Mouse (Mus musculus) midbrain, embryonic 12.5 days (tissue): Measurements from ENCODE around the gene Ccdc169. TPM values are rescaled to one million over a fixed set of nuclear protein-coding genes. Genes with fewer than 3 reads are reported as not detected.
"Not testable (repeated sequence)": the region's sequence is repeated elsewhere in the genome, so short reads cannot be mapped to it uniquely, and the experiment has no call there.

Source experiments
- ATAC-seq: fragments of 200-750 bp; cut with Nextera tagmentation; 2 replicates; pipeline ENCODE4 v1.8.0; 2017; ENCODE audit warnings: low read depth, moderate TSS enrichment, moderate library complexity; ENCODE audit not compliant: low FRiP score
- H3K27ac ChIP-seq: fragments of 300-500 bp; sonication (generic); replicated peaks from 2 replicates; pipeline ENCODE4 v1.5.1; 2016; ENCODE audit warnings: mild to moderate bottlenecking
- H3K27me3 ChIP-seq: fragments of 300-500 bp; sonication (generic); 2 replicates; pipeline ENCODE4 v1.6.1; 2016; ENCODE audit warnings: mild to moderate bottlenecking
- H3K36me3 ChIP-seq: fragments of 300-500 bp; sonication (generic); 2 replicates; pipeline ENCODE4 v1.6.1; 2016
- H3K4me1 ChIP-seq: fragments of 300-500 bp; sonication (generic); 2 replicates; pipeline ENCODE4 v1.6.1; 2016
- H3K4me2 ChIP-seq: fragments of 300-500 bp; sonication (generic); replicated peaks from 2 replicates; pipeline ENCODE4 v1.6.1; 2016; ENCODE audit warnings: mild to moderate bottlenecking, moderate library complexity
- H3K4me3 ChIP-seq: fragments of 300-500 bp; sonication (generic); 2 replicates; pipeline ENCODE4 v1.5.1; 2016; ENCODE audit warnings: mild to moderate bottlenecking
- H3K9ac ChIP-seq: fragments of 300-500 bp; sonication (generic); replicated peaks from 2 replicates; pipeline ENCODE4 v1.6.1; 2016; ENCODE audit warnings: mild to moderate bottlenecking, moderate library complexity
- H3K9me3 ChIP-seq: fragments of 300-500 bp; sonication (generic); 2 replicates; pipeline ENCODE4 v1.6.1; 2016; ENCODE audit warnings: mild to moderate bottlenecking
- WGBS: fragments of 180-500 bp; shearing (Covaris S2); methylation state at CpG from one replicate; pipeline ENCODE4 v1.1.7; 2016; 5-methylcytosine and 5-hydroxymethylcytosine counted together
- polyA plus RNA-seq: library from polyadenylated mRNA; unstranded; fragments of >200 nt; fragmentation: Nextera tagmentation; extraction: Ambion mirVana; gene quantifications from 2 replicates; pipeline ENCODE4 v1.2.1, GENCODE M21; 2016

Gene Ccdc169
- polyA plus RNA-seq, 1 experiment from 2014 or later, result not detected

- Histone ChIP-seq H3K9ac (no peak overlapping the region), H3K4me2 (no peak overlapping the region), H3K27ac (peak overlapping the region; percentile 64), H3K4me1 (peaks cover 8% of the 10 kb centered on the region; the same call in 1 of the 2 replicates), H3K36me3 (no peaks in the 10 kb centered on the region), H3K4me3 (no peak overlapping the region), H3K9me3 (no peaks in the 10 kb centered on the region), H3K27me3 (0 out of 2 replicates have a peak, but pooled peaks cover 4% of the 10 kb centered on the region)
- ATAC-seq, result peak; percentile 70
- WGBS, result 51% methylated on average over 7 of the region's 7 CpGs
Observed at GRCm38 (mm10) chr3:55161144-55161543, 24.0 kb downstream of the Ccdc169 start.

- no peak overlapping the region for H3K4me3 ChIP-seq
- H3K27me3 ChIP-seq, result 0 out of 2 replicates have a peak, but pooled peaks cover 4% of the 10 kb centered on the region
- H3K27ac ChIP-seq, result no peak overlapping the region
- WGBS, result 78% methylated on average over 4 of the region's 4 CpGs
- no peaks in the 10 kb centered on the region for H3K9me3 ChIP-seq
- H3K9ac ChIP-seq, result no peak overlapping the region
- no peaks in the 10 kb centered on the region for H3K36me3 ChIP-seq
- H3K4me1 ChIP-seq, result peaks cover 4% of the 10 kb centered on the region; the same call in 1 of the 2 replicates
- ATAC-seq, result no peak
- no peak overlapping the region for H3K4me2 ChIP-seq
Observed at GRCm38 (mm10) chr3:55163510-55163909, 26.4 kb downstream of the Ccdc169 start.

- H3K4me3 ChIP-seq, result no peak overlapping the region
- H3K4me2 ChIP-seq, result no peak overlapping the region
- no peaks in the 10 kb centered on the region for H3K4me1 ChIP-seq
- H3K27me3 ChIP-seq, result no peaks in the 10 kb centered on the region
- H3K36me3 ChIP-seq, result no peaks in the 10 kb centered on the region
- 81% methylated on average over 3 of the region's 3 CpGs for whole genome bisulfite sequencing
- no peaks in the 10 kb centered on the region for H3K9me3 ChIP-seq
- no peak overlapping the region for H3K27ac ChIP-seq
- no peak for ATAC-seq
- H3K9ac ChIP-seq, result no peak overlapping the region
Observed at GRCm38 (mm10) chr3:55172478-55172877, 35.3 kb downstream of the Ccdc169 start.

- Histone ChIP-seq H3K4me3 (no peak overlapping the region), H3K4me2 (no peak overlapping the region), H3K27ac (no peak overlapping the region), H3K4me1 (no peaks in the 10 kb centered on the region; the same call in 1 of the 2 replicates), H3K9ac (no peak overlapping the region), H3K36me3 (no peaks in the 10 kb centered on the region), H3K27me3 (no peaks in the 10 kb centered on the region), H3K9me3 (no peaks in the 10 kb centered on the region)
- WGBS, result 54% methylated on average over 6 of the region's 6 CpGs
- ATAC-seq, result no peak
Observed at GRCm38 (mm10) chr3:55177271-55177670, 40.1 kb downstream of the Ccdc169 start.

GRCm38 (mm10) chr3:55181766-55182165 is 44.6 kb downstream of the Ccdc169 start, which contains the start of gene Sohlh2:
Sohlh2 (plus strand) TSS chr3:55182028.
- Histone ChIP-seq H3K27me3 (no peaks in the 10 kb centered on the region), H3K4me1 (no peaks in the 10 kb centered on the region; the same call in 1 of the 2 replicates), H3K9me3 (no peaks in the 10 kb centered on the region), H3K9ac (no peak within 1 kb of the TSS), H3K36me3 (no peaks in the 10 kb centered on the region), H3K4me3 (no peak within 1 kb of the TSS), H3K27ac (no peak within 1 kb of the TSS), H3K4me2 (no peak within 1 kb of the TSS)
- WGBS, result 94% methylated on average over 22 of the region's 22 CpGs
- 0 out of 2 replicates have a peak, but pooled peaks have one; percentile 19 for ATAC-seq

- Histone ChIP-seq H3K27ac (no peak overlapping the region), H3K36me3 (no peaks in the 10 kb centered on the region), H3K4me2 (no peak overlapping the region), H3K9me3 (no peaks in the 10 kb centered on the region), H3K9ac (no peak overlapping the region), H3K4me3 (no peak overlapping the region), H3K4me1 (no peaks in the 10 kb centered on the region), H3K27me3 (no peaks in the 10 kb centered on the region)
- no peak for ATAC-seq
- WGBS, result 91% methylated on average over 4 of the region's 4 CpGs
Observed at GRCm38 (mm10) chr3:55191668-55192067, 54.5 kb downstream of the Ccdc169 start.

- Histone ChIP-seq H3K27me3 (no peaks in the 10 kb centered on the region), H3K4me1 (no peaks in the 10 kb centered on the region), H3K36me3 (no peaks in the 10 kb centered on the region), H3K9ac (no peak overlapping the region), H3K27ac (no peak overlapping the region), H3K9me3 (no peaks in the 10 kb centered on the region), H3K4me3 (no peak overlapping the region), H3K4me2 (no peak overlapping the region)
- WGBS, result 69% methylated on average over 2 of the region's 2 CpGs
- ATAC-seq, result no peak
Observed at GRCm38 (mm10) chr3:55193351-55193750, 56.2 kb downstream of the Ccdc169 start.

GRCm38 (mm10) chr3:55194792-55195191 is 57.7 kb downstream of the Ccdc169 start:
- Histone ChIP-seq H3K27me3 (no peaks in the 10 kb centered on the region), H3K27ac (no peak overlapping the region), H3K9ac (no peak overlapping the region), H3K36me3 (no peaks in the 10 kb centered on the region), H3K4me2 (no peak overlapping the region), H3K9me3 (no peaks in the 10 kb centered on the region), H3K4me3 (no peak overlapping the region), H3K4me1 (no peaks in the 10 kb centered on the region)
- no peak for ATAC-seq
- WGBS, result 57% methylated on average over 8 of the region's 8 CpGs

- H3K4me1 ChIP-seq, result no peaks in the 10 kb centered on the region
- H3K27me3 ChIP-seq, result no peaks in the 10 kb centered on the region
- no peak overlapping the region for H3K27ac ChIP-seq
- WGBS, result 90% methylated on average over 5 of the region's 5 CpGs
- no peaks in the 10 kb centered on the region for H3K9me3 ChIP-seq
- no peaks in the 10 kb centered on the region for H3K36me3 ChIP-seq
- no peak overlapping the region for H3K4me3 ChIP-seq
- no peak overlapping the region for H3K9ac ChIP-seq
- ATAC-seq, result no peak
- no peak overlapping the region for H3K4me2 ChIP-seq
Observed at GRCm38 (mm10) chr3:55195581-55196327, 58.6 kb downstream of the Ccdc169 start.

GRCm38 (mm10) chr3:55196328-55196710 is 59.2 kb downstream of the Ccdc169 start:
- H3K9ac ChIP-seq, result no peak overlapping the region
- no peak overlapping the region for H3K4me3 ChIP-seq
- H3K4me2 ChIP-seq, result no peak overlapping the region
- no peak for ATAC-seq
- no peaks in the 10 kb centered on the region for H3K36me3 ChIP-seq
- H3K27me3 ChIP-seq, result no peaks in the 10 kb centered on the region
- 94% methylated on average over 2 of the region's 2 CpGs for WGBS
- H3K4me1 ChIP-seq, result no peaks in the 10 kb centered on the region
- no peaks in the 10 kb centered on the region for H3K9me3 ChIP-seq
- H3K27ac ChIP-seq, result no peak overlapping the region

GRCm38 (mm10) chr3:55203621-55204020 is 66.5 kb downstream of the Ccdc169 start:
- WGBS, result 95% methylated on average over 11 of the region's 11 CpGs
- not testable (repeated sequence) for H3K27me3 ChIP-seq, H3K9me3 ChIP-seq, H3K4me2 ChIP-seq, ATAC-seq, H3K9ac ChIP-seq, H3K36me3 ChIP-seq, H3K4me1 ChIP-seq, H3K4me3 ChIP-seq, H3K27ac ChIP-seq

- H3K27ac ChIP-seq, result no peak overlapping the region
- no peak overlapping the region for H3K9ac ChIP-seq
- H3K4me2 ChIP-seq, result no peak overlapping the region
- no peaks in the 10 kb centered on the region for H3K9me3 ChIP-seq
- no peaks in the 10 kb centered on the region for H3K36me3 ChIP-seq
- H3K4me1 ChIP-seq, result no peaks in the 10 kb centered on the region; the same call in 1 of the 2 replicates
- WGBS, result 97% methylated on average over 2 of the region's 2 CpGs
- no peaks in the 10 kb centered on the region for H3K27me3 ChIP-seq
- no peak overlapping the region for H3K4me3 ChIP-seq
- no peak for ATAC-seq
Observed at GRCm38 (mm10) chr3:55206413-55206812, 69.3 kb downstream of the Ccdc169 start.
